Mouse (Mus musculus): ENCODE measurements at regions not wholly inside any gene's neighbourhood (a gene's known extent, or its start where the extent isn't known, plus 50 kb on each side); places are given as distances from the start of the nearest gene placed in this dataset.

DNA sequence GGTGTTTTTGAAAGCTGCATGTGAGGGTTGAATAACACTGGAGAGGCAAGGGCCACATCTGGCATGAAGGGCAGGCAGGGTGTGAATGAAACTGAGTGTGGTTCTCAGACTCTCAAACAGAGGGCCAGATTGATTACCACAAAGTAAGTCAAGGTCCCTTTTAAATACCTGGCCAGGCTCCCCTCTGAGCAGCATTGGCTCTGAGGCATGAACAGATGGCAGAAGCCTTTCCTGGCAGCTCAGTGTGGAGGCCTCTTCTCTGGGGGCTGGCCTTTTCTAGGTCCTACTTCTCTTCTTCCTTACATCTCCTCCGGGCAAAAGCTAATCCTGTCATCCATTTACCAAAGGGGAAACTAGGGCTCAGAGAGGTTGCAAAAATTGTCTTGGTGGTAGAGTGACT is 229.6 kb upstream of the Spdye4c start:
- Histone ChIP-seq H3K36me3 (ENCODE audit: insufficient read depth, low read length) (no peaks in the 10 kb centered on the region), H3K4me1 (replicated peaks; ENCODE audit: insufficient read depth, low read length) (0 out of 2 replicates have a peak, but pooled peaks cover 11% of the 10 kb centered on the region), H3K27me3 (ENCODE audit: insufficient read depth, low read length) (no peaks in the 10 kb centered on the region), H3K4me3 (replicated peaks; ENCODE audit: low read depth, low read length) (no peak overlapping the region), H3K9ac (ENCODE audit: low read depth, low read length) (no peak overlapping the region), H3K9me3 (replicated peaks; ENCODE audit: low read length) (no peaks in the 10 kb centered on the region), H3K27ac (no peak overlapping the region), H3K4me2 (ENCODE audit: low read length) (no peak overlapping the region)
- DNase-seq (ENCODE audit: low spot score) (no peak), ATAC-seq (replicated peaks; ENCODE audit: low FRiP score, low read depth) (no peak)
- WGBS, result 71% methylated on average over 1 of the region's 1 CpGs
- TF ChIP-seq CTCF (IDR thresholded peaks at IDR 0.05; ENCODE audit: low read depth), result no peak

GRCm38 (mm10) chr2:128364161-128364560 is 226.8 kb upstream of the Spdye4c start:
- H3K4me2 ChIP-seq (ENCODE audit: low read length), result peak overlapping the region; percentile 46
- 0 out of 2 replicates have a peak overlapping the region, but pooled peaks have one; percentile 28 for H3K9ac ChIP-seq (ENCODE audit: low read depth, low read length)
- 0 out of 2 replicates have a peak overlapping the region, but pooled peaks have one; percentile 5 for H3K4me3 ChIP-seq (replicated peaks; ENCODE audit: low read depth, low read length)
- no peaks in the 10 kb centered on the region for H3K36me3 ChIP-seq (ENCODE audit: insufficient read depth, low read length)
- no peaks in the 10 kb centered on the region for H3K27me3 ChIP-seq (ENCODE audit: insufficient read depth, low read length)
- DNase-seq (ENCODE audit: low spot score) (peak; percentile 92), ATAC-seq (replicated peaks; ENCODE audit: low FRiP score, low read depth) (peak; percentile 74)
- 0 out of 2 replicates have a peak, but pooled peaks cover 11% of the 10 kb centered on the region for H3K4me1 ChIP-seq (replicated peaks; ENCODE audit: insufficient read depth, low read length)
- WGBS, result 3% methylated on average over 14 of the region's 14 CpGs
- no peak for TF ChIP-seq CTCF (IDR thresholded peaks at IDR 0.05; ENCODE audit: low read depth)
- no peaks in the 10 kb centered on the region for H3K9me3 ChIP-seq (replicated peaks; ENCODE audit: low read length)
- no peak overlapping the region for H3K27ac ChIP-seq

- H3K4me3 ChIP-seq (replicated peaks; ENCODE audit: low read depth, low read length), result no peak overlapping the region
- ATAC-seq (replicated peaks; ENCODE audit: low FRiP score, low read depth) (no peak), DNase-seq (ENCODE audit: low spot score) (no peak)
- no peak overlapping the region for H3K27ac ChIP-seq
- H3K4me2 ChIP-seq (ENCODE audit: low read length), result no peak overlapping the region
- no peak for TF ChIP-seq CTCF (IDR thresholded peaks at IDR 0.05; ENCODE audit: low read depth)
- H3K36me3 ChIP-seq (ENCODE audit: insufficient read depth, low read length), result no peaks in the 10 kb centered on the region
- no peaks in the 10 kb centered on the region for H3K27me3 ChIP-seq (ENCODE audit: insufficient read depth, low read length)
- 0 out of 2 replicates have a peak, but pooled peaks cover 11% of the 10 kb centered on the region for H3K4me1 ChIP-seq (replicated peaks; ENCODE audit: insufficient read depth, low read length)
- H3K9me3 ChIP-seq (replicated peaks; ENCODE audit: low read length), result no peaks in the 10 kb centered on the region
- no peak overlapping the region for H3K9ac ChIP-seq (ENCODE audit: low read depth, low read length)
- 38% methylated on average over 3 of the region's 3 CpGs for WGBS
Measured at GRCm38 (mm10) chr2:128365004-128365403, 226.0 kb upstream of the Spdye4c start.

GRCm38 (mm10) chr2:128365775-128366174 is 225.2 kb upstream of the Spdye4c start:
- no peaks in the 10 kb centered on the region for H3K36me3 ChIP-seq (ENCODE audit: insufficient read depth, low read length)
- H3K4me3 ChIP-seq (replicated peaks; ENCODE audit: low read depth, low read length), result no peak overlapping the region
- H3K9ac ChIP-seq (ENCODE audit: low read depth, low read length), result no peak overlapping the region
- DNase-seq (ENCODE audit: low spot score) (no peak), ATAC-seq (replicated peaks; ENCODE audit: low FRiP score, low read depth) (no peak)
- H3K4me1 ChIP-seq (replicated peaks; ENCODE audit: insufficient read depth, low read length), result 0 out of 2 replicates have a peak, but pooled peaks cover 11% of the 10 kb centered on the region
- 89% methylated on average over 2 of the region's 2 CpGs for WGBS
- H3K27me3 ChIP-seq (ENCODE audit: insufficient read depth, low read length), result no peaks in the 10 kb centered on the region
- H3K4me2 ChIP-seq (ENCODE audit: low read length), result no peak overlapping the region
- H3K9me3 ChIP-seq (replicated peaks; ENCODE audit: low read length), result no peaks in the 10 kb centered on the region
- H3K27ac ChIP-seq, result no peak overlapping the region
- TF ChIP-seq CTCF (IDR thresholded peaks at IDR 0.05; ENCODE audit: low read depth), result no peak

- Histone ChIP-seq H3K9me3 (replicated peaks; ENCODE audit: low read length) (no peaks in the 10 kb centered on the region), H3K9ac (ENCODE audit: low read depth, low read length) (no peak overlapping the region), H3K27me3 (ENCODE audit: insufficient read depth, low read length) (no peaks in the 10 kb centered on the region), H3K4me2 (ENCODE audit: low read length) (no peak overlapping the region), H3K36me3 (ENCODE audit: insufficient read depth, low read length) (no peaks in the 10 kb centered on the region), H3K27ac (no peak overlapping the region), H3K4me1 (replicated peaks; ENCODE audit: insufficient read depth, low read length) (0 out of 2 replicates have a peak, but pooled peaks cover 11% of the 10 kb centered on the region), H3K4me3 (replicated peaks; ENCODE audit: low read depth, low read length) (no peak overlapping the region)
- ATAC-seq (replicated peaks; ENCODE audit: low FRiP score, low read depth) (no peak), DNase-seq (ENCODE audit: low spot score) (no peak)
- WGBS, result 82% methylated on average over 14 of the region's 14 CpGs
- TF ChIP-seq CTCF (IDR thresholded peaks at IDR 0.05; ENCODE audit: low read depth), result no peak
Measured at GRCm38 (mm10) chr2:128367266-128368150, 223.5 kb upstream of the Spdye4c start.

DNA sequence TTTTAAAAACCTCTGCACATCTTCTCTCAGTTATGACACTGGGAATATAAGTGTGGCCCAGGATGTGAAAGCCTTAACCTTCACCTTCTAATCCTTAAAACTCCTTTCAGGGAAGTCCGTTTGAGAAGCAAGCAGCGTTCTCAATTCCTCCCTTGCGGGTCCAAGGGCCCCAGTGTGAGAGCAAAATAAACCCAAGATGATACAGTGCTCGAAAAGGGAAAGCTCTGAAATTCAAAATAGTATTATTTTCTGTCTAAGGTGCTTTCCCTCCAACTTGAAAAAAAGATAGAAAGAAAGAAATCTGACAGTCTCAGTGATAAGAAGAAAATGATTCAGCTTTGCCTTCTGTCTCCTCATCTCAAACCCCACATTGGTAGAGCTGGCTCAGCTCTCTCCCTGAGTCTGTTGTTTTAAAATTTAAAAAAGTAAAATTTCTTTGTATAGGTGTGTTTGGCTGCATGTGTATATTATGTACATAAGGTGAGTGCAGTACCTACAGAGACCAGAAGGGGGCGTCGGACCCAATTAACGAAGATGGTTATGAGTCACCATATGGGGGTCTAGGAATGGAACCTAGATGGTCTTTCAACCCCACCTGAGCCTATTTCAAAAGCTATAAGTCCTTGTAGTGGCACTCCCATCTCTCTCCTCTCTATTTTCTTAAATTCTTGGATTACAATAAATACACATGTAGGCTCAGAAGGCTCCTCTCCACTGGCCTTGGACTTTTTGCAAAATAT is 222.3 kb upstream of the Spdye4c start:
- Histone ChIP-seq H3K4me3 (replicated peaks; ENCODE audit: low read depth, low read length) (no peak overlapping the region), H3K36me3 (ENCODE audit: insufficient read depth, low read length) (no peaks in the 10 kb centered on the region), H3K4me2 (ENCODE audit: low read length) (no peak overlapping the region), H3K9ac (ENCODE audit: low read depth, low read length) (no peak overlapping the region), H3K27me3 (ENCODE audit: insufficient read depth, low read length) (no peaks in the 10 kb centered on the region), H3K4me1 (replicated peaks; ENCODE audit: insufficient read depth, low read length) (0 out of 2 replicates have a peak, but pooled peaks cover 11% of the 10 kb centered on the region), H3K9me3 (replicated peaks; ENCODE audit: low read length) (no peaks in the 10 kb centered on the region), H3K27ac (no peak overlapping the region)
- 72% methylated on average over 7 of the region's 7 CpGs for WGBS
- peak; percentile 41 for TF ChIP-seq CTCF (IDR thresholded peaks at IDR 0.05; ENCODE audit: low read depth)
- ATAC-seq (replicated peaks; ENCODE audit: low FRiP score, low read depth) (no peak), DNase-seq (ENCODE audit: low spot score) (no peak)

Measured in kidney, postnatal 0 days (tissue).